8 mouse cellular contexts compared by ENCODE assay signal in the genomic region with DNA sequence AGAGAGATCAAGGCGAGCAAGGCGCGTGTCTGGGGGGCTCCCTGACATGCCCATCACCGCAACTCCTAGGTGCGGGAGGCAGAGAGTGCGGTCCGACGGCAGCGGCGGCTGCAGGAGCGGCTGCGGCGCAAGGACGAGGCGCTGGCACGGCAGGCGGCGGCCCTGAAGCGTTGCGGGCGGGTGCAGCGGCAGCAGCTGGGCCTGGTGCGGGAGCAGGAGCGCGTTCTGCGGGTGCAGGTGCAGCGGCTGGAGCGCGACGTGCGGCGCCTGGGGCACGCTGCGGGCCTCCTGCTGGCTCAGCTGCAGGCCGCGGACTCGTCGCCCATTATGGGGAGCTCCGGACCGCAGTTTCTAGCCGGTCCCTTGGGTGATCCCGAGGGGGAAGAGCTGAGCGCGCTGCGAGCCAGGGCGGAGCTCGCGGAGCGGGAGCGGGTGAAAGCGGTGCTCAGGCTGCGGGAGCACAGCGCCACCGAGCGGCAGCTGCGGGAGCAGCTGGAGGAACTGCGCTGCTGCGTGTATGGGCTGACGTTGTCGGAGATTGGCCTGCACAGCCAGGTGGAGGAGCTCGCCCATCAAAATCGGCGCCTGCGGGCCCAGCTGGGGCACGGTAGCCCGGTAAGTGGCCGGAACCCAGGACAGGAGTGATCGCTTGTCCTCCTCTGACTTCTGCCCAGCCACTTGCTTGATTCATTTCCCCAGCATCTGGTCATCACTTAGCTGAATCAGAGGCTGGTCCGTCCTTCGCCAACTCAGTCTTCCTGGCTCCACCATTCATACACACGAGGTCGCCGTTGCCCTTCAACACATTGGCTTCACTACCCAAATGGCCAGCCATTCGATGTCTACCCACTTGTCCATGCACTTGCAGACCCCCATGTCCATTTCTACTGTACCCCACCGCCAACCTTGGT.
A peak's percentile ranks its signal among the peaks of the same experiment; 100 is the strongest.
DNase-seq lines count a peak whose midpoint lies in the region; ATAC-seq and TF ChIP-seq lines count a peak whose summit lies in the region.

No protein-coding gene starts in this region.

- DNase-seq in kidney, adult 9 months: peak; percentile 17
- DNase-seq in kidney, adult 11 months: no peak
- peak; percentile 89 for DNase-seq in cerebellum, postnatal 10 days
- peak; percentile 65 to 79 for DNase-seq in frontal cortex, postnatal 14 days (ENCODE audit: low spot score in 2 of 2)
- peak; percentile 46 for DNase-seq in kidney, postnatal 0 days (ENCODE audit: low spot score)
- DNase-seq in liver: peak; percentile 32
- DNase-seq in testis, postnatal 14 days (ENCODE audit: low spot score): peak; percentile 71

- H3K9me3 ChIP-seq in kidney, postnatal 0 days (replicated peaks; ENCODE audit: low read length): no peaks in the 10 kb centered on the region
- no peaks in the 10 kb centered on the region for H3K9me3 ChIP-seq in neural tube, embryonic 12.5 days

- WGBS in kidney, postnatal 0 days: 6% methylated on average over 72 of the region's 75 CpGs
- WGBS in neural tube, embryonic 12.5 days: 6% methylated on average over 75 of the region's 75 CpGs

- no peak overlapping the region for H3K9ac ChIP-seq in kidney, postnatal 0 days (ENCODE audit: low read depth, low read length)
- peak overlapping the region; percentile 56 for H3K9ac ChIP-seq in neural tube, embryonic 12.5 days

- no peak overlapping the region for H3K27ac ChIP-seq in kidney, postnatal 0 days
- H3K27ac ChIP-seq in neural tube, embryonic 12.5 days: 0 out of 2 replicates have a peak overlapping the region, but pooled peaks have one; percentile 42

- H3K4me3 ChIP-seq in kidney, postnatal 0 days (replicated peaks; ENCODE audit: low read depth, low read length): 0 out of 2 replicates have a peak overlapping the region, but pooled peaks have one; percentile 13
- H3K4me3 ChIP-seq in neural tube, embryonic 12.5 days: peak overlapping the region; percentile 45

- 0 out of 2 replicates have a peak, but pooled peaks cover 2% of the 10 kb centered on the region for H3K4me1 ChIP-seq in kidney, postnatal 0 days (replicated peaks; ENCODE audit: insufficient read depth, low read length)
- peaks cover 12% of the 10 kb centered on the region for H3K4me1 ChIP-seq in neural tube, embryonic 12.5 days

- peak overlapping the region; percentile 43 for H3K4me2 ChIP-seq in kidney, postnatal 0 days (ENCODE audit: low read length)
- H3K4me2 ChIP-seq in neural tube, embryonic 12.5 days (replicated peaks): peak overlapping the region; percentile 74

- peaks cover 26% of the 10 kb centered on the region for H3K27me3 ChIP-seq in kidney, postnatal 0 days (ENCODE audit: insufficient read depth, low read length)
- peaks cover 43% of the 10 kb centered on the region for H3K27me3 ChIP-seq in neural tube, embryonic 12.5 days (replicated peaks)

- TF ChIP-seq CTCF in kidney, postnatal 0 days (IDR thresholded peaks at IDR 0.05; ENCODE audit: low read depth): peak; percentile 65

- 0 out of 2 replicates have a peak, but pooled peaks have one; percentile 36 for ATAC-seq in kidney, postnatal 0 days (replicated peaks; ENCODE audit: low FRiP score, low read depth)
- ATAC-seq in neural tube, embryonic 12.5 days (ENCODE audit: low FRiP score, low read depth): peak; percentile 89

- no peaks in the 10 kb centered on the region for H3K36me3 ChIP-seq in kidney, postnatal 0 days (ENCODE audit: insufficient read depth, low read length)
- no peaks in the 10 kb centered on the region for H3K36me3 ChIP-seq in neural tube, embryonic 12.5 days
